Mouse (Mus musculus) forelimb bud, embryonic 11.5 days (tissue): ENCODE results near the gene Ubap2.

ENCODE experiments used
- DNase-seq: peaks from one replicate; pipeline ENCODE4 v3.0.0-alpha.2; 2012; ENCODE audit warnings: low read depth, low spot score

Ubap2 gene

DNA sequence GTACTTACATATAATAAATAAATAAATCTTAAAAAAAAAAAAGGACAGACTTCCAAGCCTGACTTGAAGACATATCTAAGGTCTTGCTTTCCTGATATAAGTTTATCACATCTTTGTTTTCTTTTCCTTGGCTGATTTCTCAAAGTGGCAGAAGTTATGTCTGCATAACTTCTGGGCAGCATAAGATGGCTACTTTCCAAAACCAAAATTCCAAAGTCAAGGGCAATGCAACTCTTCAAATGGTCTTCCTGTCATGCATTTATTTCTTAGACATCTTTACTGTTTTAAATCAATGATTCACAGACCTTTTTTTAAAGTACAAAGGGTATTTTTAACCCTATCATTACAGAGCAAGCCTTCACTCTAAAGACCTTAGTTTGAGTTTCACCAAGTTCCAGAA, 14.3 kb downstream of the Ubap2 start:
- no peak for DNase-seq

DNA sequence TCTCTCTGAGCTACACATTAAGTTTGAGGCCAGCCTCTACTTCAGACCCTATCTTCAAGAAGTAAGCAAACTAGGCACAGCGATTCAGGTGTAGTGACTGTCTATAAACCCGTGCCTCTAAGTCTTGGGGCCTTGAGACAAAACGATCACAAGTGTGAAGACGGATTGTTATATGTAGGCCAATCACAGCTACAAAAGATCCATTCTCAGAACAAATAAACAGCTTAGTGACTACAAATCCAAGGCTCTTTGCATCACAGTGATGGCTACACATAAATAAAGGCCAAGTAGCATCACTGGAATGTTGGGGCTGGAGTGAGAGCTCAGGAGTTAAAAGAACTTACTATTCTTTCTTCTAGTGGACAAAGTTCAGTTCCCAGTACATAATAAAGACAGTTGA, 15.9 kb downstream of the Ubap2 start:
- DNase-seq, result no peak

DNA sequence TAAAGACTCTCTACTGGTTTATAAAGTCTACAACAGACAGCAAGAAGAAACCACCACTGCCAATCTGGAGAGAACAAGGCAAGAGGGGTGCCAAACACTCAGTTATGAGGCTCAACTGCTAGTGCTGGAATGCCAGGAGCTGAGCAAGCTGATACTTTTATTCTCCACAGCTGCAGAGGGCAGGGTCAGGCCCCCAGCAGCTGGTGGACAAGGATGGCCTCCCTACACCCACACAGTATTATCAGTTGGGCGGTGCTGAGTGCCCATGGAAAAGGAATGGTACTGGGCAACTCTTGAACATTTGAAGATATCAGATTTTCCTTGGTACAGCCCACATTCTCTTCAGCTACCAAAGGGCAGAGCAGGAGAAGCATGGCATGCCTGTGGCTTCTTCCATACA, 17.2 kb downstream of the Ubap2 start:
- DNase-seq, result no peak

DNA sequence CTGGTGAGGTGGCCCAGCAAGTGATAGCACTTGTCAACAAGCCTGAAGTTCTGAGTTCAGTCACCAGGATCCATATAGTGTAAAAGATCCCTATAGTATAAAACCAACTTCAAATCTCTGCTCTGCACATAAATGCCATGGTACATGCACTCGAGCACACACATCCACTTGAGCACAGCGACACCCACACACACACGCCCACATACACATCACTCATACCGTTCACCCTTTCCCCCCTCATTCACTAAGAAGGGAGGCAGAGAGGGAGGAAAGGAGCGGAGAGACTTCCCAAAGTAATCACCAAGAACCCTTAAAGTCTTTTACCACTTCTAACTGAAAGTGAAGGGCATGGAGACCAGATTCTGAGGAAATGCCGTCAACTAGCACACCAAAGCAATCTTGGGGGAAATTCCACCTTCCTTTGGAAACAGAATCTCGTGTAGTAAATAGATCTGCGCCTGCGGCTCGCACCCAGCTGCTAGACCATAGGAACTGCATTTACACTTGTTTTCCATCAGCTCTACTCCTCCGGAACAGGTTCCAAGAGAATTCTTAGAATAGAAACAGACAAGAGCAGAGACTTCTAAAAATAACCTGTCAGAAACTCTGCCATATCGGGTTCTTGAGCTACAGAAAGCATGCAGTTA, 19.3 kb downstream of the Ubap2 start:
- no peak for DNase-seq

DNA sequence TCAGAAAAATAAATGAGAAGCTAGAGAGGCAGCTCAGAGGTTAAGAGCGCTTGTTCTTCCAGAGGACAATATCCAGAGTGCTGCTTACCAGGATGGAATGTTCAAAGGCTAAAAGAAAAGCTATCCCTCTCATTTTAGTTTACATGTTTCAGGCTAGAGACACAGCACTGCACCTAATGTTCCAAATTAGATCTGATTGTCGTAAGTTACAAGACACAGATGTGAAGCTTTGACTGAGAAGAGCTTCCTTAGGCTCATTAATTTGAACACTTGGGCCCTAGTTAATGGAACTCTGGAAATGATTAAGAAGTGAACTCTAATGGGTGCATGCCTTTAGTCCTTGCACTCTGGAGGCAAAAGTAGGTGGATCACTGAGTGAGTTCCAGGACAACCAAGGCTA, 21.2 kb downstream of the Ubap2 start:
- no peak for DNase-seq

DNA sequence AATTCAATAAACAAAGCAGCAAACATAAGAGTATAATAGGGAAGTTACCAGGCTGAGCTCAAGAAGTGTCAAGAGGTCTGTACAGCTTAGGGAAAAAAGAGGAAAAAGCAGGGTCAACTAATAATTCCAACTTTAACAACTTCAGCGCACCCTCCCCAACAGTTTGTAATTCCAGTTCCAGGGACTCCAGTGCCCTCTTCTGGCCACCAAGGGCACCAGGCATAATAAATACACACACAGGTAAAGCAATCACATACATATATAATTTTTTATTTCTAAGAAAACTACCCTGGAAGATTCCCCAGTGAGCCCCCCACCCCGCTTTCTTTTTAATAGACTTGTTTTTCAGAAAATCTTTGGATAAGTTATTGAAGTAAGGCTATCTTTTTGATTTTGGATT, 29.5 kb downstream of the Ubap2 start:
- no peak for DNase-seq

DNA sequence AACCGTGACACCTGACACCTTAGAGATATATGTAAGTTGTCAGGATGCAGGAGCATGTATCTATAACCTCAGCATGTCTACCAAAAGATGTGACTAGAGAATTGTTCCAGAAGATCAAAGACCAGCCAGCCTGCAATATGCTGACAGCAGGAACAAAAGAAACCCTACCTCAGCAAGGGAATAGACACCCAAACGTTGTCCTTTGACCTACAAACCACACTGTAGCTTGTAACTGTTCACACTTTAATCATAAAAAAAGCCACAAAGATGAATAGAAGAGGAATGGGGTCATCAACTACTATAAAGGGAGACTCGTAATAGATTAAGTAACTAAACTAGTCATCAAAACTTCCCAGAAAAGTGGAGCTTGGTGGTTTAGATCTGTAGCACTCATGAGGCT, 34.0 kb downstream of the Ubap2 start:
- no peak for DNase-seq

DNA sequence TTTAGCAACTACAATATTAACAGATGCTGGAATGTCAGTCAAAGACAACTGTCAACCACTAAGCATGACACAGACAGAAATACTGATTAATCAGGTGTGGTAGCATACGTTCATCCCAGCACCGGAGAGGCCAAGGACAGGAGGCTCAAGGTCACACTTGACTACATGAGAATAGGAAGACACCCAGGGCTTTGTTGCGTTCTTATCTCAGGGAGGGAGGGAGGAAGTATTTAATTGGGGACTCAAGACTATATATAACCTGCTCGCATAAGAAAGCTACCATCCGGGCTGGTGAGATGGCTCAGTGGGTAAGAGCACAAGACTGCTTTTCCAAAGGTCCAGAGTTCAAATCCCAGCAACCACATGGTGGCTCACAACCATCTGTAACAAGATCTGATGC, 39.3 kb downstream of the Ubap2 start:
- no peak for DNase-seq

DNA sequence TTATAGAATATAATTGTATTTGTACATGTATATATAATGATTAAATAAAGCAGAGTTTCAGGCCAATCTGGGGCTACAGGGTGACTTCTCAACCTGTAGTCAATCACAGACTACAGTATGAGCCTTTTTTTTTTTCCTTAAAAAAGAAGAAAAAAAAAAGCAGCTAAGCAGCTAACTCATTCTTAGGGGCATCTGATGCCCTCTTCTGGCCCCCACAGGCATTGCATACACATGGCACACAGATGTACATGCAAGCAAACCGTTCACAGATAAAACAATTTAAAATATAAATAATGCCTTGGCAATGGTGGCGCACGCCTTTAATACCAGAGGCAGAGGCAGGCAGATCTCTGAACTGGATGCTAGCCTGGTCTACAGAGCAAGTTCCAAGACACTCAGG, 48.6 kb downstream of the Ubap2 start:
- peak; percentile 55 for DNase-seq

DNA sequence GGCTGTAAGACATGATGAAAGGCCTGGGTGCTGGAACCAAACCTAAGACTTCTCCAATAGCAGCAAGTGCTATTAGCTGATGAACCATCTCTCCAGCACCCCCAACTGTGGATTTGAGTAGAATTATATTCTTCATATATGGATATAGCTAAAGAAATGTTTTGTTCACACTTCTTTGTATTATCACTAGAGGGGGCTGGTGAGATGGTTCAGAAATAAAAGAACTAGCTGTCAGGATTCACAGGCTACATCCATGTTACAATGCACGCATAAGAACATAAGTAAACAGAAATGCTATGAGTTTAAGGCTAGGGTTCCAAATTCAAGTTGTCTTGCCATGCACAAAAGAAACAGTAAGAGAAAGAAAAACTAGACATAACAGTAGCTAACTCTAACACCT, 49.5 kb downstream of the Ubap2 start:
- no peak for DNase-seq

DNA sequence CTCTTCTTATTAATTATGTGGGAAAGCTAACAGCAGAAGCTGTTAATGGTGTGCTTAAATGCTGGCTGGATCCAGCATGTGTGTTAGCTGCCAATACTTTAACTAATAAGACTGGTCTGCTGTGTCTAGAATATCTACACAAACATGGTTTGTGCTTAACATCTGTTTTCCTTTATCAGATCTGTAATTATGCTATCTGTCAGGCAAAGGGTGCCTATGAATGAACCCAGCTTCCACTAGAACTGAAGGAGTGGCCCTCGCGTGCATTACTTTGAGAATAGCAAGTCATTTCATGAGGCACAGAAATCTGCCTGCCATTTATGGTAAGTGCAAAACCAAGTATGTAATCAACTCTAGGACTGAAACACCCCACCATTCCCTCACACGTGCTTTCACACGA, 66.9 kb downstream of the Ubap2 start:
- no peak for DNase-seq

DNA sequence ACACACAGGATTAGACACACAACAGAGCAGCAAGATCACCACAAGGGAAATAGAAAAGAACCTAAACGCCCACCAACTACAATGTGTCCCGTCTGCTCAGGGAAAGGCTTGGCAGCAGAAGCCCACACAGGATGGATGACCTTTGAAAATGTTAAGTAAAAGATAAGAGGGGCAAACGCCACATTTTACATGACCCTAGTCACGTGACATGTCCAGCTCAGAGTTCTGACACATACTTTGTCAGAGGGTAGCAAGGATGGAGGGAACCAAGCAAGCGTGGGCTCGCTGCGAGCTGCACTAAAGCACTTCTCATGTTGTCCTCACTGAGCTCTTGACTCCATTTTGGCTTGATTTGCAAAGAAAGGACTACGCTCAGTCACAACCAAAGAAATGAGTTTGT, 69.2 kb downstream of the Ubap2 start:
- DNase-seq, result no peak

DNA sequence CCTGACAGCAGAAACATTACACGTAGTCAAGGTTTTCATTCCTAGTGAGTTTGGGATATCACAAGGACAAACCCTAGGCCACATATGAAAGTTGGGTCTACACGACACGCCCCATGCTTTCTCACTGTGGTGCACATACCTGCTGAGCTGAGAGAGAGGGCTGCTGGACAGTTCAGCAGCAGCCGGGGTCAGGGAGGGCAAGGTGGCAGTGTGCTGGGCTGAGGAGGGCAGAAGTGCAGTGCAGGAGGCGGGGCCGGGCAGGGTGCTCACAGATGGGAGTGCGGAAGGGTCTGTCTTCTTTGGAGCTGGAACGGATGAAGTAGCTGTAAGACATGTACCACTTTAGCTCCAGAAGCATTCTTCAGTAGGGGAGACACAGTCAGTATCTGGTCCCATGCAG, 72.8 kb downstream of the Ubap2 start:
- DNase-seq, result no peak

DNA sequence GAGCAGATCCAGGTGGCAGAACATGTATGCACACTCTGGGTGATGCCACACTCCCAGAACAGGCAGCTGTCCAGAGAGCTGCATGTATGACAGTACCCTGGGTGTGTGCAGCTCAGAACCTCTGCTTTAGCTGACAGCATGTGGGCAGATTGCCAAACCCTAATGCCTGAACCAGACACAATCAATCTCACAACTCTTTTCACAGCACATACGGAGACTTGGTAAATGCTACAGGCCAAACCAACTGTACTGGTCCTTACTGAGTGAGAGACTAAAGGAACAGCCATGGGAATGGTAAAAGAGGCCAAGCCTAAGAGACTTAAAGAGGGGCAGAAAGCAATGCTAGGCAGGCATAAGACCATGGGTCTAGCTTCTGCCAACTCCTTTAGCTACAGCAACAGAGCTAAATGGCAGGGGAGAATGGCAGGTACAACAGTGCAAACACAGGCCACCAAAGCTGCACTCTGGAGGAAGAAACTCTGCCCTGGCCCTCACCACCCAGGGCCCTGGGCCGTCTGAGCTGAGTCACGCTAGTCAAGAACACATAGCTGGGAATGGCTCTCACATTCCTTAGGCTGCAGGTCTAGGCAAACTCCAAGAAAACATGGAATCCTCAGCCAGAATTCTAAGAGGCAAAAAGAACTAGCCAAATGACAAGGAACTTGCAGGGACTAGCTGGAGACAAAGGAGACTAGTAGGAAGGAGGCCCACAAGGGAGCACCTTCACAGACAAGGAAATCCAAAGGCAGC, 77.9 kb downstream of the Ubap2 start:
- no peak for DNase-seq

DNA sequence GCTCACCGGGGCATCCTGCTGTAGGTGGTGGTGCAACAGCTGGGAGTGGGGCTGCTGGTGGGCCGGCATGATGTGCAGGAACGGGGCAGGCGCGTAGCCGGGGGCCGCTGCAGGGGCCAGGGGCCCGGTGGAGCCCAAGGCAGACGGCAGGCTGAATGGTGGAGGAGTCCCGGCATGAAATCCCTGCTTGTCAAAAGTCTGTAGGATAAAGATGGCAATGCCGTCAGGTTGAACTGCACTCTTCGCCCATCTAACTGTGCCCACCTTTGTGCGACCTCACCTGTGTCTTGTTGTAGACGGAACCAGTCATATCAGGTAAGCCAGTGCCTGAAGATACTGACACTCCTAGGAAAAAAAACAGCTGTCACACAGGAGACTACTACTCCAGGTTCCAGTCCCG, 79.6 kb downstream of the Ubap2 start:
- DNase-seq, result no peak

DNA sequence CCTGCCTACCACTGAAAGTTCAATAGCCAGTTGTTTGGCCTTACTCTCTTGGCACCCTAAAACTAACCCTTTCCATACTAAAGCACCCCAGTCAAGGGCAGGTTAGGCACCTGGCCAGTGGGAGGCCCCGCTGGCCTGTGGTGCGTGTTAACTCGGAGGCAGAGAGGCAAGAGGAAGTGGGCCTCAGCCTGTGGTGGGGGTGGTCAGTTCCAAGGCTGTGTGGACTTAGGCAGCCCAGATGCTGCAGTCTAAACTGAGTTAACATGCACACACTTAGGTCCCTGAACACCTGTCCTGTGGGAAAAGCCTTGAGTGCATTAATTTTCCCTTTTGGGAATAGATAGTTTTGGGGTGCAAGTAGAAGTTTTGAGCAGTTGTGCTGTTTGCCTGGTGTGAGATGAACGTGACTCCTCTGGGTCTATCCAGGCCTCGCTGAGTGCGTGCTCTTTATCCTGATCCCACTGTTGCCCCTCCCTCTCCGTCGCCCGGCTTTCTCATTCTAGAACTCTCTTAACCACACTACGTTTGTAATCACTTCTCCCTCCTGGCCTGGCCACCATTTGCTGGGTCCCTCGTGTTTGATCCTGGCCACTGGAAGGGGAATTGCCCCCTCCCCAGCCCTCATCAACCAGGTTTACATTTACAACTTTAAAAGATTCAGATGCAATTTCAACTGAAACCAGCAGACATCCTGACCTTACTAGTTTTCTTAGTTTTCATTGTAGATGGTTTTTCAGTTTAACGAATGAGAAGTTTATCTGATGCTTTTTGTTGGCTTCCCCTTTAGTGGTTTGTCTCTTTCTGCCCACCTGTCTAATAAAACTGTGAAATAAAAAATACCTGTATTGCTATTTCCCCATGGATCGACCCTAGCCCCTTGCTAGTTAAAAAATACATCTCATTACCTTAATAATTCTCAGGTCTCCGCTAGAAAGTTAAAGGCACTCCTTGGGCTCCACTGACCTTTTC, 82.1 kb downstream of the Ubap2 start:
- DNase-seq, result no peak

DNA sequence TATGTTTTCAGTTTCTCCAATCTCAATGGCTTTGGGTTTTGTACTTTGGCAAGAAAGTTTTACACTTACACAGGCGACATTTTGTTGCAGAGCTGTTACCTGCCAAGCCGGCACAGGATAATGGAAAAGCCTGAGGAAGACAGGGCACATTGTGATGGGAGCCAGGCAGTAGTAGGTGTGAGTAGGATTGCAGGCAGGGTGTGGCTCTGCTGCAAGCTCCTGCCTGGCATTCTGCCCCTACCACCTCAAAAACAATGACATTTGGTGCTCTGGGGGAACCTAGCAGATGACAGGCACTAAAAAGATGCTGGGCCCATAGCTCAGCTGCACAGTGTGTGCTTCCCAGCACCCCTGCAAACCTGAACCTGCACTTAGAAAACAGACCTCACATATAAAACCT, 85.1 kb downstream of the Ubap2 start:
- no peak for DNase-seq

DNA sequence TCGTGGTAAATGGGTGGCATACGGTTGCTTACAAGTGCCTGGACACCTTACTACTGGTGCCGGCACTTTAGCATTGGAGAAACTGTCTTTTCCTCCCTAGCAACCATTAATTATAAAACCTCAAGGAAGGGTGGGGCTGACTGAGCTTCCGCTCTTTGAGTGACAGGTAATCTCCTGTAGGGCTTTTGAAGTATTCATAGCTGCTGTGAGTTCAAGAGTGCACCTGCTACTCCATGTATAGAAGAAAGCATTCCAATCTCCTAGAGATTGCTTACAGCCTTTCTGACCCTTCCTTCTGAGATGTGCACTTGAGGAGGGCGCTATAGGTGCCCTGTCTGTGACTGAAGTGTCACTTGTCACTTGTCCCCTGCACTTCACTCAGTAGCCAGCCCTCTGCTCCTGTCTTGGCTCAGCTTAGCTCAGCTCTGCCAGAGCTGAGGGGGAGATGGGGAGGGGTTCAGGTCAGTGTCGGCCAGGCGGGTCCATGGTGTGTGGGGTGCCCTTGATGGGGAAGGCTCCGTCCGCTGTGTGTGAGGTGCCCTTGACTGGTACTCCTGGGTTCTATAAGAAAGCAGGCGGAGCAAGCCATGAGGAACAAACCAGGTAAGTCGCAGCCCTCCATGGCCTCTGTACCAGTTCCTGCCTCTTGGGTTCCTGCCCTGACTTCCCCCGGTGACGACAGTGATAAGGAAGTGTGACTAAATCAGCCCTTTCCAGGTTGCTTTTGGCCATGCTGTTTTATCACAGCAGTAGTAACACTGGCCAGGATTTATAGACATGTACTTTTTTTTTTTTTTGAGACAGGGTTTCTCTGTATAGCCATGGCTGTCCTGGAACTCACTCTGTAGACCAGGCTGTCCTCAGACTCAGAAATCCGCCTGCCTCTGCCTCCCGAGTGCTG, 94.9 kb downstream of the Ubap2 start:
- DNase-seq, result no peak

DNA sequence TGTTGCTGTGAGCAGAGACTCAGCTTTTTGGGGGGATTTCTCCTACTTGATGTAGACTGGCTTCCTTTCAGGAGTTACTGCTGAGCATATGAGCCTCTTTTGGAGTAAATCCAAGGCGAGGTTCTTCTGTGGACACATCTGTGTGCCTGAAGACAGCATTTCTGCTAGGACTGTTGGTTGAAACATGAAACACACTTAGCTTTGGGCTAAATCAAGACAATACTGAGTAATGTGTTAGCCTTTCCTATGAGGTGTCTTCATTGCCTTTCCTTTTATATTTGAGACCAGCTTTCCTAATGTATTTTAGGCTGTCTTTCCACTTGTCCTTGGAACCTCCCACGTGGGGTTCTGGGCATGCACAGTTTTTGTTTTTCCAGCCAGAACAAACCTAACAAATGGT, 100.3 kb downstream of the Ubap2 start:
- DNase-seq, result no peak

DNA sequence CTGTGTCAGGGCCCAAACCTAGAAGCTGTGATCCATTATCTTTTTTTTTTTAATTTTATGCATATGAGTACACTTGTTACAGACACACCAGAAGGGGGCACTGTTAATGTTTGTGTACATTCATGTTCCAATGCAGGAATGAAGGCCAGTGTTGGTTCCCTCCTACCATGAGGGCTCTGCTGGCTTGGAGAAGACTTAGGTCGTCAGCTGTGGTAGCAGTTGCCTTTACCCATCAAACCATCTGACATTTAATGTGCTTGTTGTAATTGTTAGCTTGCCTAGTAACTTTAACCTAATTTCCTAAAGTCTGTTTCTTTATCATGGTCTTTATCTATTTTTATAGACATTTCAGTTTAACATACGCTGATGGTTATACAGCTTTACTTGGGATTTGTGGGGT, 104.0 kb downstream of the Ubap2 start:
- DNase-seq, result no peak

DNA sequence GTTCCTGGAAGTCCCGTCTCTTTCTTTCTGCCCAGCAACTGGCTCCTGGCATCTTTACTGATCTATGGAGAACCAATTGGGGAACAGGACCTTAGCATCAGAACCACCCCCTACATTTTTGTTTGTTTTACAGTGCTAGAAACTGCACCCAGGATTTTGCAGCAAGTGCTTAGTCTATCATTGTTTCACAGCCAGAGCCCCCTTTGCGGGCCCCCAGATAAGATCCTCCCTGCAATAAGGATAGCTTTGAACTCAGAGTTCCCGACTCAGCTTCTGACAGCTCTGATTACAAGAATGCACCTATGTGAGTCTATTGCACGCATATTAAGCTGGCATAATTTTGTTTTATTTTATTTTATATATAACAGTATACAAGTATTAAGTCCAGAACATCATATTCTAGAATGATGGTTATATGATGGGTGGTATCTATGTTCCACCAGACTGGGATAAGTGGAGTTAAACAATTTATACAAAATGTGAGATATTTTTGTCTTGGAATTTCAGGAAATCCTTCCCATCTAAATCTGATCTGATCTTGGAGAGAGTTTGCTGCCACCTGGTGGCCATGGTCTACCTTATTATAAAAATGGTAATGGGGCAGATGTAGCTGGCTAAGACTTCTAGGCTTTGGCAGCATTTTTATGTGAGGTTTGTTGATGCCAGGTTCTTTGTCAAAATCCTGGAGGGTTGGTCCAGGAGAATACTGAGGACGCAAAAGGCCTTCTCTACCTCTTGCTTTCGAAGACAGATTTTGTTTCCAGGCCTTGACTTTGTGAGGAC, 109.1 kb downstream of the Ubap2 start:
- DNase-seq, result peak; percentile 68
